Mouse (Mus musculus) brown adipose tissue, adult 24 weeks (tissue): ENCODE measurements around the gene Atg101. TPM values are rescaled to one million over a fixed set of nuclear protein-coding genes. Genes with fewer than 3 reads are reported as not detected.

Experiments used
- H3K27ac ChIP-seq: fragments of 200-500 bp; replicated peaks from 2 replicates; pipeline ENCODE4 v1.5.1; 2012; ENCODE audit warnings: low read depth, mild to moderate bottlenecking, low read length
- H3K4me1 ChIP-seq: fragments of 200-500 bp; 2 replicates; pipeline ENCODE4 v1.6.1; 2012; ENCODE audit warnings: low read length, mixed read lengths; ENCODE audit not compliant: control insufficient read depth, insufficient read depth, insufficient read length
- H3K4me3 ChIP-seq: fragments of 200-500 bp; 2 replicates; pipeline ENCODE4 v1.5.1; 2012; ENCODE audit warnings: low read depth, mild to moderate bottlenecking, low read length, moderate library complexity; ENCODE audit not compliant: insufficient read depth
- polyA plus RNA-seq: library from polyadenylated mRNA; stranded (reverse); fragments of >200 nt; gene quantifications from 2 replicates; pipeline ENCODE4 v1.2.4, GENCODE M21; 2012; ENCODE audit not compliant: missing spikeins, insufficient read depth, insufficient read length

Gene Atg101
- polyA plus RNA-seq, 1 experiment: 34.8 TPM

GRCm38 (mm10) chr15:101309493-101309892 is 25.4 kb downstream of the Atg101 start:
- peaks cover 9% of the 10 kb centered on the region for H3K4me1 ChIP-seq
- H3K27ac ChIP-seq: peak overlapping the region; percentile 42
- no peak overlapping the region for H3K4me3 ChIP-seq

- H3K4me1 ChIP-seq: peaks cover 9% of the 10 kb centered on the region
- no peak overlapping the region for H3K27ac ChIP-seq
- H3K4me3 ChIP-seq: no peak overlapping the region
Observed at GRCm38 (mm10) chr15:101311087-101311770, 27.2 kb downstream of the Atg101 start.

GRCm38 (mm10) chr15:101312006-101312405 is 27.9 kb downstream of the Atg101 start:
- Histone ChIP-seq H3K4me3 (no peak overlapping the region), H3K4me1 (peaks cover 13% of the 10 kb centered on the region), H3K27ac (no peak overlapping the region)

- no peak overlapping the region for H3K4me3 ChIP-seq
- H3K4me1 ChIP-seq: peaks cover 24% of the 10 kb centered on the region
- no peak overlapping the region for H3K27ac ChIP-seq
Observed at GRCm38 (mm10) chr15:101315378-101315777, 31.3 kb downstream of the Atg101 start.

- no peak overlapping the region for H3K27ac ChIP-seq
- H3K4me3 ChIP-seq: peak overlapping the region; percentile 54
- H3K4me1 ChIP-seq: peaks cover 27% of the 10 kb centered on the region
Observed at GRCm38 (mm10) chr15:101315832-101316231, 31.8 kb downstream of the Atg101 start.

- peaks cover 27% of the 10 kb centered on the region for H3K4me1 ChIP-seq
- no peak overlapping the region for H3K27ac ChIP-seq
- H3K4me3 ChIP-seq: no peak overlapping the region; the same call in 1 of the 2 replicates
Observed at GRCm38 (mm10) chr15:101316279-101316912, 32.3 kb downstream of the Atg101 start.

- Histone ChIP-seq H3K4me1 (peaks cover 28% of the 10 kb centered on the region), H3K27ac (no peak overlapping the region; the same call in 1 of the 2 replicates), H3K4me3 (no peak overlapping the region)
Observed at GRCm38 (mm10) chr15:101316913-101317813, 33.1 kb downstream of the Atg101 start.

GRCm38 (mm10) chr15:101317814-101318500 is 33.9 kb downstream of the Atg101 start:
- no peak overlapping the region; the same call in 1 of the 2 replicates for H3K27ac ChIP-seq
- H3K4me3 ChIP-seq: no peak overlapping the region
- H3K4me1 ChIP-seq: peaks cover 31% of the 10 kb centered on the region

GRCm38 (mm10) chr15:101318889-101319765 is 35.1 kb downstream of the Atg101 start:
- Histone ChIP-seq H3K4me1 (peaks cover 33% of the 10 kb centered on the region), H3K4me3 (no peak overlapping the region), H3K27ac (peak overlapping the region; percentile 67)

- H3K4me3 ChIP-seq: no peak overlapping the region
- H3K27ac ChIP-seq: peak overlapping the region; percentile 40
- H3K4me1 ChIP-seq: peaks cover 33% of the 10 kb centered on the region
Observed at GRCm38 (mm10) chr15:101320010-101320617, 36.0 kb downstream of the Atg101 start.

- peak overlapping the region; percentile 40 for H3K27ac ChIP-seq
- peaks cover 33% of the 10 kb centered on the region for H3K4me1 ChIP-seq
Observed at GRCm38 (mm10) chr15:101320618-101321041, 36.6 kb downstream of the Atg101 start.

GRCm38 (mm10) chr15:101321126-101321525 is 37.1 kb downstream of the Atg101 start:
- Histone ChIP-seq H3K27ac (no peak overlapping the region), H3K4me3 (no peak overlapping the region)

More at GRCm38 (mm10) chr15:101320618-101321041, 36.6 kb downstream of the Atg101 start:
- H3K4me3 ChIP-seq: no peak overlapping the region

GRCm38 (mm10) chr15:101322106-101322505 is 38.0 kb downstream of the Atg101 start:
- Histone ChIP-seq H3K4me3 (no peak overlapping the region), H3K4me1 (peaks cover 29% of the 10 kb centered on the region), H3K27ac (peak overlapping the region; percentile 63)

More at GRCm38 (mm10) chr15:101321126-101321525, 37.1 kb downstream of the Atg101 start:
- peaks cover 33% of the 10 kb centered on the region for H3K4me1 ChIP-seq
